Mouse (Mus musculus): ENCODE results near the gene Defb11. TPM values are rescaled to one million over a fixed set of nuclear protein-coding genes. Genes with fewer than 3 reads are reported as not detected.

Gene Defb11
- polyA plus RNA-seq, 1 experiment: not detected

Other genes starting within 250 kb of the Defb11 start
- not detected in 2 replicates for gene Defa34, start 240.6 kb downstream of the Defb11 start, polyA plus RNA-seq (2011; ENCODE audit: insufficient read length, low read depth, missing spikeins)
- gene AY761184, start 202.8 kb downstream of the Defb11 start, polyA plus RNA-seq (2011; ENCODE audit: insufficient read length, low read depth, missing spikeins): not detected in 2 replicates
- gene Defa24, start 171.9 kb downstream of the Defb11 start, polyA plus RNA-seq (2011; ENCODE audit: insufficient read length, low read depth, missing spikeins): not detected in 2 replicates
- gene Defb50, start 82.9 kb downstream of the Defb11 start, polyA plus RNA-seq (2011; ENCODE audit: insufficient read length, low read depth, missing spikeins): not detected in 2 replicates
- not detected in 2 replicates for gene Defb2, start 66.5 kb downstream of the Defb11 start, polyA plus RNA-seq (2011; ENCODE audit: insufficient read length, low read depth, missing spikeins)
- gene Defb10, start 47.5 kb downstream of the Defb11 start, polyA plus RNA-seq (2011; ENCODE audit: insufficient read length, low read depth, missing spikeins): not detected in 2 replicates
- not detected in 2 replicates for gene Defb9, start 21.0 kb downstream of the Defb11 start, polyA plus RNA-seq (2011; ENCODE audit: insufficient read length, low read depth, missing spikeins)
- not detected in 2 replicates for gene Defb15, start 26.3 kb upstream of the Defb11 start, polyA plus RNA-seq (2011; ENCODE audit: insufficient read length, low read depth, missing spikeins)
- not detected in 2 replicates for gene Defb35, start 31.9 kb upstream of the Defb11 start, polyA plus RNA-seq (2011; ENCODE audit: insufficient read length, low read depth, missing spikeins)
- not detected in 2 replicates for gene Defb13, start 40.4 kb upstream of the Defb11 start, polyA plus RNA-seq (2011; ENCODE audit: insufficient read length, low read depth, missing spikeins)
- not detected in 2 replicates for gene Fam90a1a, start 52.3 kb upstream of the Defb11 start, polyA plus RNA-seq (2011; ENCODE audit: insufficient read length, low read depth, missing spikeins)
- gene Ccdc70, start 63.4 kb upstream of the Defb11 start, polyA plus RNA-seq (2011; ENCODE audit: insufficient read length, low read depth, missing spikeins): not detected in 2 replicates
- gene Atp7b, start 153.9 kb upstream of the Defb11 start, polyA plus RNA-seq (2011; ENCODE audit: insufficient read length, low read depth, missing spikeins): not detected in 2 replicates
- gene Alg11, start 154.3 kb upstream of the Defb11 start, polyA plus RNA-seq (2011; ENCODE audit: insufficient read length, low read depth, missing spikeins): 33.8 and 34.8 TPM in 2 replicates
- not detected in 2 replicates for gene Nek5, start 218.6 kb upstream of the Defb11 start, polyA plus RNA-seq (2011; ENCODE audit: insufficient read length, low read depth, missing spikeins)

Measured in embryonic fibroblast, embryonic 13.5 days (primary cell).